In genomic region chr7:77131950-77132349, GRCm38 (mm10) we compare ENCODE assay signal across 8 mouse cellular contexts.
DNase-seq lines count a peak whose midpoint lies in the region; ATAC-seq and TF ChIP-seq lines count a peak whose summit lies in the region.

No protein-coding gene starts in this region.

- H3K27ac ChIP-seq in embryonic facial prominence, embryonic 11.5 days (replicated peaks; ENCODE audit: low read depth, low read length): no peak overlapping the region
- H3K27ac ChIP-seq in embryonic facial prominence, embryonic 10.5 days (replicated peaks): no peak overlapping the region
- no peak overlapping the region for H3K27ac ChIP-seq in lung, postnatal 0 days (ENCODE audit: low read length)
- H3K27ac ChIP-seq in hindbrain, embryonic 16.5 days (ENCODE audit: low read depth, low read length): no peak overlapping the region
- H3K27ac ChIP-seq in neural tube, embryonic 13.5 days (replicated peaks): peak overlapping the region; percentile 34; the same call in 1 of the 2 replicates

- no peaks in the 10 kb centered on the region for H3K4me1 ChIP-seq in embryonic facial prominence, embryonic 11.5 days (ENCODE audit: control insufficient read depth, insufficient read depth, low read length)
- H3K4me1 ChIP-seq in embryonic facial prominence, embryonic 10.5 days: peaks cover 9% of the 10 kb centered on the region
- peaks cover 5% of the 10 kb centered on the region for H3K4me1 ChIP-seq in lung, postnatal 0 days (ENCODE audit: insufficient read depth, low read depth, low read length)
- H3K4me1 ChIP-seq in hindbrain, embryonic 16.5 days (ENCODE audit: control insufficient read depth, insufficient read depth, low read depth, low read length): no peaks in the 10 kb centered on the region
- peaks cover 15% of the 10 kb centered on the region for H3K4me1 ChIP-seq in neural tube, embryonic 13.5 days (replicated peaks)

- H3K9ac ChIP-seq in embryonic facial prominence, embryonic 11.5 days (replicated peaks; ENCODE audit: low read length): no peak overlapping the region
- H3K9ac ChIP-seq in lung, postnatal 0 days (replicated peaks; ENCODE audit: low read depth): no peak overlapping the region
- H3K9ac ChIP-seq in hindbrain, embryonic 16.5 days (ENCODE audit: low read depth, low read length): no peak overlapping the region
- no peak overlapping the region for H3K9ac ChIP-seq in neural tube, embryonic 13.5 days

- no peak for ATAC-seq in embryonic facial prominence, embryonic 11.5 days (replicated peaks; ENCODE audit: insufficient number of reproducible peaks, low FRiP score, low TSS enrichment, low read depth)
- ATAC-seq in lung, postnatal 0 days: peak; percentile 57; the same call in 1 of the 2 replicates
- peak; percentile 80 for ATAC-seq in hindbrain, embryonic 16.5 days
- peak; percentile 64; the same call in 1 of the 2 replicates for ATAC-seq in neural tube, embryonic 13.5 days (ENCODE audit: low read depth)

- no peaks in the 10 kb centered on the region for H3K27me3 ChIP-seq in embryonic facial prominence, embryonic 11.5 days (ENCODE audit: control insufficient read depth, insufficient read depth, low read length)
- H3K27me3 ChIP-seq in embryonic facial prominence, embryonic 10.5 days (replicated peaks; ENCODE audit: low read depth, poor library complexity, severe bottlenecking): no peaks in the 10 kb centered on the region
- no peaks in the 10 kb centered on the region for H3K27me3 ChIP-seq in lung, postnatal 0 days (replicated peaks; ENCODE audit: insufficient read depth, low read length)
- H3K27me3 ChIP-seq in hindbrain, embryonic 16.5 days (replicated peaks; ENCODE audit: control insufficient read depth, insufficient read depth, low read length): no peaks in the 10 kb centered on the region
- H3K27me3 ChIP-seq in neural tube, embryonic 13.5 days: no peaks in the 10 kb centered on the region

- H3K4me2 ChIP-seq in embryonic facial prominence, embryonic 11.5 days (ENCODE audit: low read depth, low read length): no peak overlapping the region
- no peak overlapping the region for H3K4me2 ChIP-seq in lung, postnatal 0 days (replicated peaks; ENCODE audit: low read depth, low read length)
- peak overlapping the region; percentile 5; the same call in 1 of the 2 replicates for H3K4me2 ChIP-seq in hindbrain, embryonic 16.5 days (ENCODE audit: low read length)
- H3K4me2 ChIP-seq in neural tube, embryonic 13.5 days: peak overlapping the region; percentile 25; the same call in 1 of the 2 replicates

- no peaks in the 10 kb centered on the region for H3K9me3 ChIP-seq in embryonic facial prominence, embryonic 11.5 days (replicated peaks; ENCODE audit: control insufficient read depth, low read length)
- H3K9me3 ChIP-seq in embryonic facial prominence, embryonic 10.5 days: no peaks in the 10 kb centered on the region
- no peaks in the 10 kb centered on the region for H3K9me3 ChIP-seq in lung, postnatal 0 days (ENCODE audit: low read length)
- no peaks in the 10 kb centered on the region for H3K9me3 ChIP-seq in hindbrain, embryonic 16.5 days (ENCODE audit: control insufficient read depth, low read length)
- H3K9me3 ChIP-seq in neural tube, embryonic 13.5 days: no peaks in the 10 kb centered on the region

- 26% methylated on average over 7 of the region's 7 CpGs for WGBS in embryonic facial prominence, embryonic 11.5 days
- 30% methylated on average over 7 of the region's 7 CpGs for WGBS in embryonic facial prominence, embryonic 10.5 days
- 21% methylated on average over 7 of the region's 7 CpGs for WGBS in lung, postnatal 0 days
- whole genome bisulfite sequencing in hindbrain, embryonic 16.5 days: 14% methylated on average over 7 of the region's 7 CpGs
- WGBS in neural tube, embryonic 13.5 days: 21% methylated on average over 7 of the region's 7 CpGs

- TF ChIP-seq CTCF in lung, postnatal 0 days (IDR thresholded peaks at IDR 0.05): peak; percentile 65

- H3K4me3 ChIP-seq in embryonic facial prominence, embryonic 11.5 days (ENCODE audit: low read depth, low read length): no peak overlapping the region
- no peak overlapping the region for H3K4me3 ChIP-seq in embryonic facial prominence, embryonic 10.5 days
- no peak overlapping the region for H3K4me3 ChIP-seq in lung, postnatal 0 days (ENCODE audit: low read depth, low read length)
- no peak overlapping the region for H3K4me3 ChIP-seq in hindbrain, embryonic 16.5 days (ENCODE audit: low read length)
- H3K4me3 ChIP-seq in neural tube, embryonic 13.5 days: no peak overlapping the region

- TF ChIP-seq EP300 in lung, postnatal 0 days (IDR thresholded peaks at IDR 0.05): no peak

- DNase-seq in embryonic facial prominence, embryonic 11.5 days (ENCODE audit: low spot score): peak; percentile 43
- DNase-seq in embryonic facial prominence, embryonic 10.5 days (ENCODE audit: low spot score): no peak
- DNase-seq in lung, postnatal 0 days (ENCODE audit: low spot score): peak; percentile 78
- DNase-seq in lung, postnatal 4 days: no peak
- DNase-seq in adrenal gland, adult 18-20 months (ENCODE audit: low spot score in 2 of 2): no peak
- no peak for DNase-seq in testis, postnatal 10 days (ENCODE audit: low spot score)

- H3K36me3 ChIP-seq in embryonic facial prominence, embryonic 11.5 days (replicated peaks; ENCODE audit: control insufficient read depth, insufficient read depth, low read depth, low read length): no peaks in the 10 kb centered on the region
- no peaks in the 10 kb centered on the region for H3K36me3 ChIP-seq in embryonic facial prominence, embryonic 10.5 days (replicated peaks)
- H3K36me3 ChIP-seq in lung, postnatal 0 days (ENCODE audit: insufficient read depth, low read length): no peaks in the 10 kb centered on the region
- H3K36me3 ChIP-seq in hindbrain, embryonic 16.5 days (ENCODE audit: control insufficient read depth, insufficient read depth, low read length): no peaks in the 10 kb centered on the region
- no peaks in the 10 kb centered on the region for H3K36me3 ChIP-seq in neural tube, embryonic 13.5 days

Comparison
In these comparisons a context has a peak if more than half of its experiments do, and no peak if none do; other contexts are left out.
1. DNase-seq: peak in embryonic facial prominence, embryonic 11.5 days (single experiment) and lung, postnatal 0 days (single experiment); none in embryonic facial prominence, embryonic 10.5 days (single experiment), lung, postnatal 4 days (0 of 2), adrenal gland, adult 18-20 months (0 of 2) and testis, postnatal 10 days (single experiment).
2. H3K4me2 ChIP-seq: peak in hindbrain, embryonic 16.5 days (single experiment) and neural tube, embryonic 13.5 days (single experiment); none in embryonic facial prominence, embryonic 11.5 days (single experiment) and lung, postnatal 0 days (single experiment).